Mouse (Mus musculus) CD4-positive naive resting alpha-beta T cell, adult 57 days (primary cell): ENCODE results near the gene Gm17482. TPM values are rescaled to one million over a fixed set of nuclear protein-coding genes. Genes with fewer than 3 reads are reported as not detected.

Experiments
- total RNA-seq: library from RNA; stranded (reverse); gene quantifications from one replicate; pipeline ENCODE4 v1.2.4, GENCODE M21; 2023

The Gm17482 gene
- total RNA-seq, result not detected

DNA sequence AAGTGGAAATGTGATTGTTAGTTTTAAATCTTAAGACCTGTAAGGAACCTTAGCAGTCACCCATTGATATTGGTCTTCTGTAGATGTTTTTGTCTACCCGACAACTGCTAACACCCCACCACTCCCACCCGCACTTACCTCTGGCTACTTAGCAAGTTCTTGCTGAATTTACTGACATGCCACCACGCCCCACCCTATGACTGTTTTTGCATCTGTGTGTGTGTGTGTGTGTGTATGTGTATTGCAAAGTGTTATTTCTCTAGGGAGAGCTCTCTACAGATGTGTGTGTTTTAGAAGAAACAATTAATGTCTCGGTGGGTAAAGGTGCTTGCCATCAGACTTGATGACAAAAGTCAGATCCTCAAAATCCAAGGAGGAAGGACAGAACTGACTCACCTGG lies at the start of gene Gm17482:
Gene Gm17482 (plus strand): TSS at position 301 of the 400 bp plus-strand sequence.

DNA sequence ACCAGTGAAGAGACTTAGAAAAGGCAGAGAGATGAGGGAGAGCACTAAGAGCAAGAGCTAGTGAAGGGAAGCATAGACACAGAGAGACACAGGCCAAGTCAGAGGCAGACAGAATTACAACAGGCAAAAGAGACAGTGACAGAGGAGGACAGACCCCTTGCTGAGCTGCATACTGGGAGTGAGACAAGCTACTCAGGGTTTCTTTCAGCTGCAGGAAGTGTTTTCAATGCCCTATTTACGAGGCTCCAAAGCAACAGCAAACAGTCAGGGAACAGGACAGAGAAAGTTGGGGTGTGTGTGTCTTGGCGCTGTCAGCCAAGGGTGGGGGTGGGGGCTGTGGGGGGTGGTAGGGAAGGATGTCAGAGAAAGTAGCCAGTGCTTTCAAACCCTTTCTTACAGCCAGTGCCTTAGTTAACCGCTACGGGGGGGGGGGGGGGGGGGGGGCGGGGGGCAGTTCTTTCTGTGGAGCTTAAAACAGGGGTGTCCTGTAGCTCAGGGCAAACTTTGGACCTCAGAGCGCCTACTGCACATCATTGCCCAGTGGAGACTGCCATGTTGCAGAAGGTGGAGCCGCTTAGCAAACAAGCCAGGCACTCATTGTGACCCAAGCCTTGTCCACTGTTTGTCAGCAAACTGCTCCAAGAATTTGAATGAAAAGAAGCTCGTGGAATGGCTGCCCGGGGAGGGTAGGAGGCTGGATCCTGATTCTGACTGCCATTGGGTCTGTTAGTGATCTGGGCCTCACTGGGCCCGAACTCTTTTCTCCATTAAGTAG lies 25.1 kb downstream of the Gm17482 start, which contains the start of gene Timp4:
Gene Timp4 (minus strand): TSS at position 107 of the 775 bp plus-strand sequence.

Other genes with a start within 250 kb of the Gm17482 start
- 28.4 TPM for gene Tamm41, start 189.5 kb upstream of the Gm17482 start, total RNA-seq
- not detected for gene Syn2, start 92.4 kb upstream of the Gm17482 start, total RNA-seq
- gene Timp4, start 24.9 kb downstream of the Gm17482 start, total RNA-seq, result not detected
- gene Pparg, start 133.6 kb downstream of the Gm17482 start, total RNA-seq, result 1.3 TPM